Mouse (Mus musculus) liver, embryonic 14.5 days (tissue): Measurements from ENCODE around the gene Dguok.

Source experiments
- CTCF ChIP-seq: IDR thresholded peaks from 2 replicates; pipeline ENCODE4 v1.5.1; 2016; ENCODE audit warnings: antibody characterized with exemption, low read depth, control low read depth
- EP300 ChIP-seq: IDR thresholded peaks from 2 replicates; pipeline ENCODE4 v1.6.1; 2016; ENCODE audit warnings: antibody characterized with exemption, low read depth

DNA sequence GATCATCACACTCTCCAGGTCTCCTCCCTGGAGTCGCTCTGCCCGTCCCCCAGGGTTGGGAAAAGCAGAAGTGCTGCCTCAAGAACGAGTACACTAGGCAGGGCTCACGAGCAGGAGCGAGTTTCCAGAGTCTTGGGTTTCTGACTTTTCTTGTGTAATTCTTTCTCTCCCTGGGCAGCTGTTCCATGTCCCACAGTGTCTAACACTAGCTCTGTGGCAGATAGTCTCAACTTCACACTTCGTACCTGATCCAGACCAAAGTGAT is 30.0 kb upstream of the Dguok start:
- TF ChIP-seq CTCF (no peak), EP300 (no peak)
